Mouse (Mus musculus): ENCODE measurements around the gene Duxbl1. TPM values are rescaled to one million over a fixed set of nuclear protein-coding genes. Genes with fewer than 3 reads are reported as not detected.
"Not testable (repeated sequence)": the region's sequence is repeated elsewhere in the genome, so short reads cannot be mapped to it uniquely, and the experiment has no call there.

The Duxbl1 gene
- total RNA-seq, 1 experiment, result not detected

GRCm38 (mm10) chr14:26021555-26021954 is 43.2 kb downstream of the Duxbl1 start:
- H3K27ac ChIP-seq (ENCODE audit: insufficient read depth, low read depth, low read length, poor library complexity, severe bottlenecking); H3K9me3 ChIP-seq (ENCODE audit: control insufficient read depth, insufficient read depth, low read depth, low read length); H3K4me3 ChIP-seq (ENCODE audit: insufficient read depth in 1 of 2, low read depth in 1 of 2, low read length in 2 of 2, poor library complexity in 1 of 2, severe bottlenecking in 1 of 2); H3K36me3 ChIP-seq (ENCODE audit: control insufficient read depth, insufficient read depth, low read length, poor library complexity, severe bottlenecking); DNase-seq (ENCODE audit: low read depth, low spot score); H3K4me1 ChIP-seq (ENCODE audit: control insufficient read depth in 2 of 2, insufficient read depth in 2 of 2, low read length in 2 of 2, poor library complexity in 1 of 2); H3K9ac ChIP-seq (ENCODE audit: insufficient read depth, low read depth, low read length, poor library complexity, severe bottlenecking); in situ Hi-C loops (cut with MboI; ENCODE audit: low sequenced_read_pairs in 2 of 2, unreplicated experiment in 2 of 2): not testable (repeated sequence)

GRCm38 (mm10) chr14:26022831-26023230 is 44.5 kb downstream of the Duxbl1 start:
- DNase-seq (ENCODE audit: low read depth, low spot score); H3K36me3 ChIP-seq (ENCODE audit: control insufficient read depth, insufficient read depth, low read length, poor library complexity, severe bottlenecking); H3K9ac ChIP-seq (ENCODE audit: insufficient read depth, low read depth, low read length, poor library complexity, severe bottlenecking); H3K4me3 ChIP-seq (ENCODE audit: insufficient read depth in 1 of 2, low read depth in 1 of 2, low read length in 2 of 2, poor library complexity in 1 of 2, severe bottlenecking in 1 of 2); H3K4me1 ChIP-seq (ENCODE audit: control insufficient read depth in 2 of 2, insufficient read depth in 2 of 2, low read length in 2 of 2, poor library complexity in 1 of 2); in situ Hi-C loops (cut with MboI; ENCODE audit: low sequenced_read_pairs in 2 of 2, unreplicated experiment in 2 of 2); H3K27ac ChIP-seq (ENCODE audit: insufficient read depth, low read depth, low read length, poor library complexity, severe bottlenecking); H3K9me3 ChIP-seq (ENCODE audit: control insufficient read depth, insufficient read depth, low read depth, low read length): not testable (repeated sequence)

GRCm38 (mm10) chr14:26025653-26026052 is 47.3 kb downstream of the Duxbl1 start:
- in situ Hi-C loops (cut with MboI; ENCODE audit: low sequenced_read_pairs in 2 of 2, unreplicated experiment in 2 of 2); H3K9ac ChIP-seq (ENCODE audit: insufficient read depth, low read depth, low read length, poor library complexity, severe bottlenecking); H3K36me3 ChIP-seq (ENCODE audit: control insufficient read depth, insufficient read depth, low read length, poor library complexity, severe bottlenecking); DNase-seq (ENCODE audit: low read depth, low spot score); H3K4me3 ChIP-seq (ENCODE audit: insufficient read depth in 1 of 2, low read depth in 1 of 2, low read length in 2 of 2, poor library complexity in 1 of 2, severe bottlenecking in 1 of 2); H3K27ac ChIP-seq (ENCODE audit: insufficient read depth, low read depth, low read length, poor library complexity, severe bottlenecking); H3K9me3 ChIP-seq (ENCODE audit: control insufficient read depth, insufficient read depth, low read depth, low read length); H3K4me1 ChIP-seq (ENCODE audit: control insufficient read depth in 2 of 2, insufficient read depth in 2 of 2, low read length in 2 of 2, poor library complexity in 1 of 2): not testable (repeated sequence)

GRCm38 (mm10) chr14:26034364-26034763 is 56.0 kb downstream of the Duxbl1 start:
- H3K4me1 ChIP-seq (ENCODE audit: control insufficient read depth in 2 of 2, insufficient read depth in 2 of 2, low read length in 2 of 2, poor library complexity in 1 of 2); DNase-seq (ENCODE audit: low read depth, low spot score); in situ Hi-C loops (cut with MboI; ENCODE audit: low sequenced_read_pairs in 2 of 2, unreplicated experiment in 2 of 2); H3K4me3 ChIP-seq (ENCODE audit: insufficient read depth in 1 of 2, low read depth in 1 of 2, low read length in 2 of 2, poor library complexity in 1 of 2, severe bottlenecking in 1 of 2); H3K9ac ChIP-seq (ENCODE audit: insufficient read depth, low read depth, low read length, poor library complexity, severe bottlenecking); H3K27ac ChIP-seq (ENCODE audit: insufficient read depth, low read depth, low read length, poor library complexity, severe bottlenecking); H3K9me3 ChIP-seq (ENCODE audit: control insufficient read depth, insufficient read depth, low read depth, low read length); H3K36me3 ChIP-seq (ENCODE audit: control insufficient read depth, insufficient read depth, low read length, poor library complexity, severe bottlenecking): not testable (repeated sequence)

- H3K27ac ChIP-seq (ENCODE audit: insufficient read depth, low read depth, low read length, poor library complexity, severe bottlenecking); H3K4me1 ChIP-seq (ENCODE audit: control insufficient read depth in 2 of 2, insufficient read depth in 2 of 2, low read length in 2 of 2, poor library complexity in 1 of 2); H3K4me3 ChIP-seq (ENCODE audit: insufficient read depth in 1 of 2, low read depth in 1 of 2, low read length in 2 of 2, poor library complexity in 1 of 2, severe bottlenecking in 1 of 2); H3K36me3 ChIP-seq (ENCODE audit: control insufficient read depth, insufficient read depth, low read length, poor library complexity, severe bottlenecking); DNase-seq (ENCODE audit: low read depth, low spot score); in situ Hi-C loops (cut with MboI; ENCODE audit: low sequenced_read_pairs in 2 of 2, unreplicated experiment in 2 of 2); H3K9me3 ChIP-seq (ENCODE audit: control insufficient read depth, insufficient read depth, low read depth, low read length); H3K9ac ChIP-seq (ENCODE audit: insufficient read depth, low read depth, low read length, poor library complexity, severe bottlenecking): not testable (repeated sequence)
Observed at GRCm38 (mm10) chr14:26035439-26035838, 57.1 kb downstream of the Duxbl1 start.

Other genes with a start within 250 kb of the Duxbl1 start
- gene Zcchc24, start 209.5 kb upstream of the Duxbl1 start, total RNA-seq (2012; rRNA removed), result 4.1 and 5.7 TPM in 2 replicates
- gene Anxa11, start 136.4 kb upstream of the Duxbl1 start, total RNA-seq (2012; rRNA removed), result 17.0 and 18.7 TPM in 2 replicates
- gene Plac9a, start 75.5 kb upstream of the Duxbl1 start, total RNA-seq (2012; rRNA removed), result 1.3 and 6.5 TPM in 2 replicates
- gene Tmem254a, start 50.9 kb upstream of the Duxbl1 start, total RNA-seq (2012; rRNA removed), result 1.7 and 2.4 TPM in 2 replicates
- gene Cphx1, start 40.3 kb upstream of the Duxbl1 start, total RNA-seq (2012; rRNA removed), result 0.63 and 1.0 TPM in 2 replicates
- 5.2 and 6.3 TPM in 2 replicates for gene Gm9780, start 64.1 kb downstream of the Duxbl1 start, total RNA-seq (2012; rRNA removed)
- gene Tmem254c, start 88.8 kb downstream of the Duxbl1 start, total RNA-seq (2012; rRNA removed), result 23.6 and 25.1 TPM in 2 replicates
- gene Cphx2, start 102.9 kb downstream of the Duxbl1 start, total RNA-seq (2012; rRNA removed), result 0.49 and 1.6 TPM in 2 replicates
- gene Cphx3, start 103.7 kb downstream of the Duxbl1 start, total RNA-seq (2012; rRNA removed), result 4.5 and 12.3 TPM in 2 replicates
- 7.2 and 9.1 TPM in 2 replicates for gene Duxbl2, start 139.8 kb downstream of the Duxbl1 start, total RNA-seq (2012; rRNA removed)
- 14.1 and 24.9 TPM in 2 replicates for gene Plac9b, start 203.9 kb downstream of the Duxbl1 start, total RNA-seq (2012; rRNA removed)
- gene Tmem254b, start 228.5 kb downstream of the Duxbl1 start, total RNA-seq (2012; rRNA removed), result 5.4 and 5.5 TPM in 2 replicates

All from ES-E14 (cell line).